Mouse (Mus musculus) lung, adult 18-20 months (tissue): Measurements from ENCODE around the gene 4930595D18Rik.

Experiments
- DNase-seq, 2 experiments: peaks; one replicate each; pipeline ENCODE4 v3.0.0; 2022; ENCODE audit warnings: mixed read lengths in 2 of 2

Gene 4930595D18Rik

DNA sequence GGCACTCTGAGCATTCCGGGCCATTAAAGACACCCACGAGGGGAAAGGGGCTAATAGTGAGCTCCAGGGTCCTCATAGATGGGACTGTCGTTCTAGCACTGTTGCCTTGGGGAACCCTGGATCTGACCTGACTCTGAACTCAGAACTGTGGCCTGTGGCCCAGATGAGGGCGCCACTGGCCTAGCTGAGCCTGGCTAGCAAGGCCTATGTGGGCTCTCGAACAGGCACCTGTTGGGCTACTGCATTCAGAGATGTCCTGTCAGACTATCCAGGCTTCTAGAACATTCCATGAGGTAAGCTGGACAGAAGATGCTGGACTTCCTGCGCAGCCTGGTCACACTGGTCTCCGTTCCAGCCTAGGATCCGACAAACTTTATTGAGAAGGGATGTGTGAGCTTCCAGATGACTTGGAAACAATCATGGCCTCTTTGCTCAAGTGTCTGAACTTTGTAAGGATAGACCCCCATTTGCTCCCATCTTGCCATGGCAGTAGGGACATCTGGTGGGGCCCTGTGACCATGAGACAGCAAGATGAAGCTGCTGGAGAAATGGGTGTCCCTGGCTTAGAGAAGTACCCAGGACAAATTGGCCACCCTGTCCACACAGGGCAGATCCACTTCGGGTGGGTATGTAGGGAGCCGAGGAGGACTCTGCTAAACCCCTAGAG lies 19.0 kb downstream of the 4930595D18Rik start:
- peak; percentile 37 to 53 for DNase-seq

DNA sequence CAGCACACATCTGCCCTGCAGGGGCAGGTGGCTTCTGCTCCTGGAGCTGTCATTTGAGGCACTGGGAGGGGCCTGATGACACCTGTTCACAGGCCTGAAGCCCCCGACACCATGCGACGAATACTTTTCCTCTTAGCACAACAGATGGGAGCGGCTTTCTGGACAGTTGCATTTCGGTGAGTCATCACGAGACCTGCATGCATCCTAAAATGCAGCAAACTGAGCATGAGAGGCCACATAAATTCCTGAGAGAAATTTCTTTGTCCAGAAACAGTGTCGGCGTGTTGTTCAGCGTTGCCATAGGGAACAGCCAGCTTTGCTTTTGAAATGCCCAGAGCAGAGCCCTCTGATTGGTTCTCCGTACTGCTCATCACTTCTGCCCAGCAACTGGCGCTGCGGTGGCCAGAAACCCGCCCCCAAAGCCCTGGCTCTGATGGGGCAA lies 20.0 kb downstream of the 4930595D18Rik start:
- peak; percentile 93 to 95 for DNase-seq

DNA sequence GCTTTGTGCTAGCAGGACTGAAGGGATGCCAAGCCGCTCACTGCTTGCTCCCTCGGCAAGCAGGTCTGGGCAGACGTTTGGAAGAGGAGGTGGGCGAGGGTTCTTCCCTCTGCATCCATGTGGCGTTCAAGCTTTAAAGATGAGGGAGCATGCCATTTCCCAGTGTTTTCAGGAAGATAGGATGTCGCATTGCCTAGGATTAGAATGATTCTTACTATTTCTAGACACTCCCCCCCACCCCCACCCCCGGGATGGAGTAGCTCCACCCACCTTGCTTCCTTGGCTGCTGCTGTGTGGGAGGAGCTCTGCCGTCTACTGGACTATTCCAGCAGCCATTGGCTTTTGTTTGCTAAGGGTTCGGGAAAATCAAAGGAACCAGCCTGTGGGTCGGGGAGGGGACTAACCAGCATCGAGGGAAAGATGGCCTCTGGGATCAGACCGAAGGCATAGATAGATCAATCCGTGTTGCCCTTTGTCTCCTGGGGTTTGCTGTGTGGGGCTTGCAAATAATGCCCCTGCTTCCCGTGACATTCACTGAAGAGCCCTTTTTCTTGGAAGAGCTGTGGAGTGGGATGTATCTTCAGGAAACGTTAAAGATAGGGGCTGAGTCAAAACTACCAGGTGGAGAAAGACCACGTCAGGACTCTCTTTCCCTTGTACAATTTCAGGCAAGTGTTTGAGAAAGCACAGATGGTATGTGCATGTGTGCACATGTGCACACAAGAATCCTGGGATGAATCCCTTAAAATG lies 21.8 kb downstream of the 4930595D18Rik start:
- peak in 1 of 2 experiments; percentile 35 for DNase-seq

DNA sequence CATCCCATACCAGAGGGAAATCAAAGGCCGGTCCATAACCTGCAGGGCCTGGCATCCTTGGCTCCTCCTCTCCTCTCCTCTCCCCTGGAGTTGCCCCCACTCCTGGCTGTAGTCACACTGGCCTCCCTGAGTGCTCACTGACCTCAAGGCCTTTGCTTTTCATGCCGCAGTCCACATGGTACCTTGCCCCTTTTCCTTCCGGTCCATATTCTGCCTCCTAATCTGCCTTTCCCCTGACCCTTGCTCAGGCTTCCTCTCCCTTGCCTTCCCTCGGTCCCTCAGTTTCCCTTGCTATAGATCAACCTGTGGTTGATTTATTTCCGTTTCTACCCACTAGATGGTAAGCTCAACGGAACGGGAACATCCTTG lies 22.4 kb downstream of the 4930595D18Rik start:
- DNase-seq, result no peak

DNA sequence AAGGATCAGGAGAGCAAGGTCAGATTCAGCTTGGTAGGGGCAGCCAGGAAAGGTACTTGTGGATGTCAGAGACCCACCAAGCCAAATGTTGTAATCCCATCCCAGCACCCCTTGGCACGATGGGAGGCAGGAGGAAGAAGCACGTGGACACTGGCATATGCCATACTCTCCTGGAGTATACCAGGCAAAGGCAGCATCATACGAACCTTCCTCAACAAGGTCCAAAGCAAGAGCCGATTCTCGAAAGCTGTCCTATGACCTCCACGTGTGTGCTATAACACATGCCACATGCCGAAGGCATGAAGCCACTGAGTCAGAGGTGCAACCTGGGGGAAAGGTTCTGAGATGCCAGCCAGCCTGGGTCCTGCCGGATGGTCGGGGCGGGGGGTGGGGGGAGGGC lies 23.4 kb downstream of the 4930595D18Rik start:
- no peak for DNase-seq

DNA sequence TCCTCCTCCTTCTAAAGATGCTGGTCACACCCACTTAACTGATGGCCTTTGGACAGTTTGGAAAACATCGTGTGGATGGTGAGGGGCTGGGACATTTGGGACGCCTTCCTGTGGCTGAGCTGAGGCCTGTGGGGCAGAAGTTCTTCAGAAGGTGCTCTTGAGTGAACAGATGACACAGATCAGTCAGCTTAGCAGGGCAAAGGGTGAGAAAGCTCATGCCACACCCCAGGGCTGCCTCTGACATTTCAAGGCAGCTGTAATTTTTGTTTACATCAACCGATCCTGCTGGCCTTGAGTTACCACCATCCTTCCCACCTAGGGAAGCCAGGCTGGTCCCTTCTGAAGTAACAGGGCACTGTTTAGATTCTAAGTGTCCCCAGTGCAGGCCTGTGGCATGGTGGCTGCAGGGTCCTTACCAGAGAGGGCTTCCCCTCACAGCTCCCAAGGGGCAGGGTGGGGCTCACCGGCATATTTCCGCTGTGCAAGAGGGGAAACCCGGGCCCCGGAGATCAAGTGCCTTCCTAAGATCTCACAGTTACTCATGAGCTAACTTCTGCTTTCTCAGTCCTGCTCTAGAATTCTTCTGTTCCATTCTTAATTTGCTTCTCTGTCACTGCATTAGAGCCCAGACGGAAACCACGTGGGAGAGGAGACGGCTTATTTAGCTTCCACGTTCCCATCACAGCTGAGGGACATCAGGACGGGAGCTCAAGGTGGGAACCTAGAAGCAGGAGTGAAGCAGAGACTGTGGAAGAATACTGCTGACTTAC lies 24.4 kb downstream of the 4930595D18Rik start:
- DNase-seq, result peak; percentile 56 to 74

DNA sequence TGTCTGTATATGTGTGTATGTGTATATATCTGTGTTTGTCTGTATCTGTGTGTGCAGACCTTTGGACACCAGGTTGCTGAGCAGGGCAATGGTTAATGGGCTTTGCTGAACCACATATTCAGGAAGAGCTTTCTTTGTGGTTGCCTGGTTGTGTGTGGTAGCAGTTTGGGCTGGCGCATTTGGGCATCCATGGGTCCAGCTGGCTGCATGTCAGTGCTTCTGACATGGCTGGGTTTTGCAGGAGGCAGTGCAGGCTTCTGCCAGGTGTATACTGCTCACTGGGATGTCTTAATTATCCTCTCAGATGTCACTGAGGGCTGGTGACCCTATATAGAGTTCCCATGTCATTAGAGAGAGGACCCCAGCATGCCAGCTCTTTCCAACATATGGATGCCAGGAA lies 28.5 kb downstream of the 4930595D18Rik start:
- DNase-seq, result no peak

DNA sequence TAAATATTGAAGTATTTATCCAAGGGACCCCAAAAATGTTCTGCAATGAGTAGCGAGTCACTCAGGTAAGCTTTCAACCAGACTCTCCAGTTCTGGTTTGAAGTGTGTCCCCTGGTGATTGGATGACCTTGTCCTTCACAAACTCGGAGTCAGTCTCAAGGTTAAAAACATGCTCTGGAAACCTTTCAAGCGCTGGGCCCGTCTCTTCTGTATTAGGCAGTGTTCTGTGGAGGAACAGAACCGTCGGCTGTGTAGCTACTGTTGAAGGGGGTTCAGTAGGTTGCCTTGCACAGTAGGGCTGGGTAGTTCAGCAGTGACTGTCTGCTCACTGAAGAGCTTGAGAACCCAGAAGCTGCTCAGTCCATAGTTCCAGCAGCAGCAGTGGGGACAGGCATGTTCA lies 29.6 kb downstream of the 4930595D18Rik start:
- DNase-seq, result no peak

DNA sequence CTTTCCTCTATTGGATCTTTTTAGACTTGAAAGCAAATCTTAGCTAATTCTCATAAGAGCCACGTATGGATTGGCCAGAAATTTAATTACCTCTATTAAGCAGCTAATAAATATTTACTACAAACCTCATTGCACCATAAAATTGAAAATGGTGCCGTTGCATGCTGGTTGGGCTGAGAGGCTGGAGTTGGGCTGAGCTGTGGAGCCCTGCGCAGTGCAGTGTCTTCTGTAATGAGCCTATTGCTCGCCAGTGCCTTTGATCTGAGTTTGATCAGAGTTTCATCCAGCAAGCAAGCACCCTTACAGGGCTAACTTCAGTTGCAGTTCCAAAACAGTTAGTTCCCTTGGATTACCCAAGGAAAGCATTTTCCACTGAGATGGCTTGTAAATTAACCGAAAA lies 30.3 kb downstream of the 4930595D18Rik start:
- no peak for DNase-seq

DNA sequence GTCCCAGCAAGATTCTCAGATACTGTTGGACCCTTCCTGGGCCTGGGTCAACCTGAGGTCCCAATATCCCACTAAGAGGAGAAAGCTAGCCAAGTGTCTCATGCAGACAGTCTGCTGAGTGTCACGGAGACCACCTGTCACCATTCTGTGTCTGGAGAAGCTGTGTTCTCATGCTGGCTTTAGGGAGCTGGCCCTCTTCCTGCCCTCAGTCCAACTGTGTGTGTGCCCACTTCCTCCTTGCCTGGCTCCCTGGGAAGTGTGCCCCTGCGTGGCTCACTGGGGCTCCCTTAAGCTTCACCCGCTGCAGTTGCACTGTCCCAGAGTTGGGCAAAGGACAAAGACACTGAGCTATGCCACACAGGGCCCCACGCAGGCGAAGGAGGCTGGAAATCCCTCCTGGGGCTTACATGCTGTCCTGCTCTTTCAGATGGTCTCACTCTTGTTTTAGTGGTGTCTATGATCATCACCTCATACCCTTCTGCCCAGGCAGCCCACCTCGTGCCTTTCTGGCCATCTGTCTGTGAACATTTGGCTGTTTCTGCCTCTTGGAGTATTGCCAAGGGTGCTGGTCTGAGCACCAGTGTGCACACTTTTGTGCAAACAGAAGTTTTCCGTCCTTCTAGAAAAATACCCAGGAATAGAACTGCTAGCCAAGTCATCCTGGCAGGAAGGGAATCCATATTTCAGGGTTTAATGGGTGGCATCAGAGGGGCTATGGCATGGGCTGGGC lies 31.1 kb downstream of the 4930595D18Rik start:
- no peak for DNase-seq

DNA sequence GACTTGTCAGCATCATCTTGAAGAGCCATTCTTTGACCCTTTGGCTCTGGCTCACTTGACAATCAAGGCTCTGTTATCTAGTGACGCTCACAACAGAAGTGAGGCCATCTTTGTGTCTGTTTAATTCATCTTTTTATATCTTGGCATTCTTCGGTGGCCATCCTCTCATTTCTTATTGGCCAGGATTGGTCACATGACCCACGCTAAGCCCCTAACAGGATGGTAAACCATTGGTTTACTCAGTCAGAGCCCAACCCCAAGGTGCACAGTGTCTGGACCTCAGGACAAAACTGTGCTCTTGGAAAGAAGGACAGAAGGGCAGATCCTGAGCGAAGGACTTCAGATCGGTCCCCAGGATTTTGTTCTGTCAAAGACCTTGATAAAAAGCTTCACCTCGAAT lies 31.7 kb downstream of the 4930595D18Rik start:
- no peak for DNase-seq

DNA sequence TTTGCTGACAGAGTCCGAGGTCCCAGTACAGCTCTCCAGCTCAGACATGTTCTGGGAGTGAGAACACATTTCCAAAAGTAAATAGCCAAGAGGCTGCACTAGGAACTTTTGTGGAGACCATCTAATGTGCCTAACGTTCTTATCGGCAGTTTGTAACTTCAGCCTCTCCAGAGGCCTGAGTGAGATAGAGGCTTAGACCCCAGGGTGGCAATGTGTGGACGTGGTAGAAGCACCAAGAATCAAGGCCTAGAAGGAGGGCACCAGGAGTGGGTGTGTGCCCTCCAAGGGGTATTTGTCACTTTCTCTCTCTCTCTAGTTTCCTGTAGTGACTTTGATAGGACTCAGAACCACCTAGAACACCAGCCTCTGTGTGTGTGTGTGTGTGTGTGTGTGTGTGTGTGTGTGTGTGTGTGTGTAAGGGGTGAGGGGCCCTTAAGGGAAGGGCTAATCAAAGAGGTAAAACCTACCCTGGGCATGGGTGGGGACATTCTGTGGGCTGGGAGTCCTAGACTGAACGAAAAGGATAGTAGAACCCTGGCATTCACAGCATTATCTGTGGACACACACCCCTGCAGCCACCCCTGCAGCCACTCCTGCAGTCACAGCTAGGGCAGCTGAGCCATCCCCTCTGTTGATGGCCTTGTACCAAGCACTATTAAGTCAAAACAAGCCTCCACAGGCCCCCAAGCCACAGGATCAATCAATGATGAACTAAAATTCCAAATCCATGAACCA lies 32.7 kb downstream of the 4930595D18Rik start:
- DNase-seq, result no peak

DNA sequence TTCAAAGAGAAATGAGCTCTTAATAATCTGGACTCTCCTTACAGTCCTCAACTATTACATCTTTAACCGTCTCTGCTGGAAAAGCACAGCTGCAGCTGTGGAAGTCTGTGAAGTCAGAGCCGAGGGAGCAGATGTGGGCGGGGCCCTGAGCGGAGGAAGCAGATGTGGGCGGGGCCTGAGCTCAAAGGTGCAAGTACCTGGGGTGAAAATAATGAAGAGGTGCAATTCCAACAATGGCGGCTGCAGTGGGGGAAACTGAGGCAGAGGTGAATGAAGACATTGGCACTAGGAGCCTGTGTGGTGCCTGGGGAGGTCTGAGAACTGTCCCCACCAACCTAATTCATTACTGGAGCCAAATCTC lies 34.1 kb downstream of the 4930595D18Rik start:
- peak; percentile 25 to 43 for DNase-seq

DNA sequence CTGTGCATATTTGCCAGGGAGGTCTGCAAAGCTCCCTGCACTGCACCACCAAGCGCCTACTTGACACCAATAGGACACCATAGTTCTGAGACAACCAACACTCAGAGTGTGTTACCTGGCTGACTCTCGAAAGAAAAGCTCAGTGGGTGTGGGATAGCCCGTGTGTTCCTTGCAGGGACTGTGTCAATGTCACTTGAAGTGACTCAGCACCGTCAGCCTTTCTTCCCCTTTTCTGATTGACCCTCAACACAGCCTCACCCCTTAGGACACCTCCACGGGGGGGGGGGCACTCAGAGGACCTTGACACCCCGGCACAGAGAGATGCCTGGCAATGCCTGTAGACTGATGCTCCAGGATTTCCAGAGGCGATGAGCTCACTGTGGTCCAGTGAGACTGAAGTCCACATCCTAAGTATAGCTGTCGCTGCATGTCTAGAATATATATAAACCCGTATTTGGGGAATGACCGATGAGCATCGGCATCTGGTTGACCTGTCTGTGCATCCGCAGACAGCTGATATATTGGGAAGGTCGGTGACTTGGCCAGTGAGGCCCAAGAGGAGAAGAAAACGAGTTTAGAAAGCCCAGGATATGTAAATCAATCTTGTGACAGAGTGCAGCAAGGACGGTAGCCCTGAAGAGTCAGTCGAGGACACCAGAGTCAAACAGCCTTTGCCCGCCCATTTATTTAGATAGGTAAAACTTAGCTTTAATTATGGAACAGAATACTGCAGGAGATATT lies 34.6 kb downstream of the 4930595D18Rik start:
- DNase-seq, result no peak

DNA sequence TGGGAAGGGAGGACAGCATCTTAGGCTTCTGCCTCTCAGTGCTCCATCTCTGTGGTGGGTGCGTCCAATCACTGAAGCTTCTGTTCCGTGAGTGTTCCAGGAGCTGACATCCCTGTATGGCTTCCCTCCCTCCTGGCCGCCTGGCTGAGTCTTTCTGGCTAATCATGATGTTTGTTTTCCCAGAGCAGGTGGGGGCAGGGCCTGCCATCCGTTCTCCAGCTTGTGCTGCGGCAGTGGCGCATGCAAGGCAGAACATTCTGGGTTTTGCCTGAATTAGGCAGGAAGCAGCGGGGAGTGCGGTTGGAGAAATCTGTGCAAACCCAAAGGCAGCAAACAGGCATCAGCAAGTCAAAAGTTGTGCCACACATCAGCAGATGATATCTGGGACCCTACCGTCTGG lies 39.0 kb downstream of the 4930595D18Rik start:
- DNase-seq, result no peak

DNA sequence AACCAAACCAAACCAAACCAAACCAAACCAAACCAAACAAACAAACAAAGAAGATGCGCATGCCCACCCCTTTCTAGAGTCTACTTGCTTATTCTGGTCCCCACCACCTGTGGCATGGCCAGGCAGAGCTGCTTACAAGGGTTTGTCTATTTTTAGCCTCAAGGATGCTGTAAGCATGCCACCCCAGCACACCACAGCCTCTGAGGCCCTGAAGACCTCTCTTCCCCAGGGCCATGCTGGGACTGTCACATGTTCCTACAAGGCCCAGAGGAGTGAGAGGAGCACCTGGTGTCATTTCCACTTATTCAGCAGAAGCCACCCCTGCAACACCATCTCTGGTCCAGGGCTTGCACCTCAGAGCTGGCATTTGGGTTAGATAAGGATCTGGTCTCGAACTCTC lies 39.7 kb downstream of the 4930595D18Rik start:
- DNase-seq, result no peak

DNA sequence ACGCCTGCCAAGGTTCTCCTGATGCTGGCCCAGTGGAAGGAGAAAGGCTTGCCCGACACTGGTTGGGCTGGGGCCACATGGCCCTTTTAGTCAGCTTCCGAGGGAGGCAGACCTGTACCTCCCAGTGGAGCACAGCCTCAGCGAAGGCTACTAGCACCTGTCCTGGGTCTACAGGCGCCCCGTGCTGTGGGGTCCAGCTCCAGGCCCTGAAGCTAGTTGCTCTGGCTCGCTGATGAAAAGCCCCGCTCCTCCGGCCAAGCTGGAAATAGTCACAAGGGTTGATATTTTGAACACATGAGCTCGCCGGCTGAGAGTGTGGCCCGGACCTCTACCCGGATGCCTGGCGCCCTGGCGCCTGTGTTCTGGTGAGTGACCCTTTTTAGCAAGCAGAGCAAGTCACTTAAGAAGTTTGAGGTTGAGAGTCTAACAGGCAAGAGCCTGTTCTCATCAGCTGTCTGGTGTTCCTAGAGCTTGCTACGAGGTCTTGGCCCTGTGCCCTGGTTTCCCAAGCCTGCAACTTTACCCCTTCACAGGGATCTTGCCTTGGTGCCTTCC lies 40.7 kb downstream of the 4930595D18Rik start:
- DNase-seq, result no peak

DNA sequence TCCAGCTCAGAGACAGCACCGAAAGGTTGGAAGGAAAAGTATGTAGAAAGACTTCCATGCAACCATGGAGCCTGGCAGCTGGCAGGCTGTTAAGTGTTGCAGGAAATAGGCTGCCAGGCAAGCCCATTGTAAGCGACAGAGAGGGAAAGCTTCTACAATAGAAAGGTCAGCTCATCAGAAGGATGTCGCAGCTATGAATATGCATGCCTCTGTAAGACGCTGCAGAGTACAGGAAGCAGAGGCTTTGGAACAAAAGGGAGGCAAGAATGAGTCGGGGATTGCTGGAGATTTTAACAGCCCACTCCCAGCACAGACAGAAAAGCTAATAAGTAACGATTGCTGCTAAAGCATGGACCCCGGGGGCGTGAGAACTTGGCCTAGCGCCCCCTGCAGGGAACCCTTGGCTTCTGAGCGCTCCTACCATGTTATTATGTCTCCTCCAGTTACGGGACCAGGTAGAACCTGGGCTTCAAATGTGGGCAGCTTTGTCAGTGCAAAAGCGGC lies 41.2 kb downstream of the 4930595D18Rik start:
- peak in 1 of 2 experiments; percentile 10 for DNase-seq

DNA sequence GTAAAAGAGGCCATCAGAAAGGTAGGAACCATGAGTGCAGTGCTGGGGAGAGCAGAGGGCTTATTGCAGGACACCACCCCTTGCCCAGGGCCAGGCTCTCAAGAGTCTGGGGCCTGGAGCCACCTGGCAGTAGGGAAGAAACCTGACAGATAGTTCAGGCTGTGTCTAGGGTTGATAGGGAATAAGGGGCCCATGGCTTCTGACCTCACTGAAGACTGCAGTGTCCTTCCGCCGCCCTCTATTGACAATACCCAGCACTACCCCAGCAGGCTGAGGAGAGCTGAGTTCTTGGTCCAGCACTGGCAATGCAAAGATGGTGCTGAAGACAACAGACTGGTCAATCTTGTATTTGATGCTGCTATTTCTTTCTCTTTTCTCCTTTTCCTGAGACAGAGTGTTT lies 47.2 kb downstream of the 4930595D18Rik start:
- DNase-seq, result no peak

DNA sequence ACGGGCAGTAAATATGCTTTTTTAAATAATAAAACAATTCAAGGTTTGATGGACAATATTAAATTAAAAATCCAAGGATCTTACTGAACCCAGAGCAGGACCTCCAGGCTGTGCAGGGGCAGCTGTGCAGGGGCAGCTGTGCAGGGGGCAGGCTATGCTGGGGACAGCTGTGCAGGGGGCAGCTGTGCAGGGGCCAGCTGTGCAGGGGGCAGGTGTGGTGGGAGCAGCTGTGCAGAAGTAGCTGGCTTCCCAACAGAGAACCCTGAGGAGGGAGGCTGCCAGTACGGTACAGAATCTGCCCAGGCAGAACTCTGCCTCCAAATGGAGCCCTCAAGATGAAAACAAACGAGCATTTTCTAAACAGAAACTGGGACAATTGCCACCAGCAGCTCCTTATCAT lies 48.3 kb downstream of the 4930595D18Rik start:
- no peak for DNase-seq
